In the genomic region with DNA sequence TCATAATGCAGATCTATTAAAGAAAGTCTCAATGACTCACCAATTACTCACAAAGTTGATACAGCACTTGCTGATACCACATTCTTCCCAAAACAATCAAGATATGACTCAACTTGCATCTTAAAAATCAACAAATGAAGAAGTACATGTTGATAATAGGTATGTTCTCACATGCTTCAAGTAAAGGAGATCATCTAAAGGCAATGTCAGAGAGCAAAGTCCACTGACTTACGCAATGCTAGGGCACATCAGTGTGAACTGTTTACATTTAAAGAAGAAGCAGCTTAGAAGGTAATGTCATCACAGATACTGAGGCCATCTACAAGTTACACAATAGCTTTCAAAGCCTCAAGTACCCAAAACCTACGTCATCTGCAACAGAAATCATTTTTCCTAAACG, we compare ENCODE assay signal across 18 mouse cellular contexts. TPM values are rescaled to one million over a fixed set of nuclear protein-coding genes. Genes with fewer than 3 reads are reported as not detected.
DNase-seq lines count a peak whose midpoint lies in the region; ATAC-seq and TF ChIP-seq lines count a peak whose summit lies in the region.
"Had no signal": no experiment of that assay in that cellular context is flagged by ENCODE, and none has a peak within 500 bp of the region (broad histone marks: within the 10 kb centered on the region; RNA-seq: fewer than 3 reads in every experiment).

No protein-coding gene starts in this region.

- TF ChIP-seq EP300 in lung, postnatal 0 days (IDR thresholded peaks at IDR 0.05), result peak; percentile 28; the same call in 1 of the 2 replicates

- no peaks in the 10 kb centered on the region for H3K36me3 ChIP-seq in lung, postnatal 0 days (ENCODE audit: insufficient read depth, low read length)
- no peaks in the 10 kb centered on the region for H3K36me3 ChIP-seq in hindbrain, embryonic 16.5 days (ENCODE audit: control insufficient read depth, insufficient read depth, low read length)
- H3K36me3 ChIP-seq: forebrain, embryonic 15.5 days; limb, embryonic 15.5 days had no signal

- no peak overlapping the region for H3K27ac ChIP-seq in lung, postnatal 0 days (ENCODE audit: low read length)
- no peak overlapping the region for H3K27ac ChIP-seq in hindbrain, embryonic 16.5 days (ENCODE audit: low read depth, low read length)
- H3K27ac ChIP-seq: forebrain, embryonic 15.5 days; limb, embryonic 15.5 days had no signal

- H3K4me2 ChIP-seq in lung, postnatal 0 days (replicated peaks; ENCODE audit: low read depth, low read length), result no peak overlapping the region
- H3K4me2 ChIP-seq in hindbrain, embryonic 16.5 days (ENCODE audit: low read length), result no peak overlapping the region
- H3K4me2 ChIP-seq: forebrain, embryonic 15.5 days; heart, embryonic 11.5 days; limb, embryonic 15.5 days had no signal

- H3K9me3 ChIP-seq in lung, postnatal 0 days (ENCODE audit: low read length), result no peaks in the 10 kb centered on the region
- H3K9me3 ChIP-seq in hindbrain, embryonic 16.5 days (ENCODE audit: control insufficient read depth, low read length), result no peaks in the 10 kb centered on the region
- H3K9me3 ChIP-seq: forebrain, embryonic 15.5 days; limb, embryonic 15.5 days; megakaryocyte, embryonic 14.5 days had no signal

- DNase-seq in lung, postnatal 0 days (ENCODE audit: low spot score), result peak; percentile 22
- no peak for DNase-seq in lung, adult 2 months
- peak; percentile 30 for DNase-seq in Muller cell, postnatal 12 days (ENCODE audit: inconsistent ontology term)
- peak; percentile 36 for DNase-seq in large intestine, adult 2 months (ENCODE audit: low read depth, low spot score)
- peak; percentile 68 for DNase-seq in yolk sac, embryonic 10.5 days (ENCODE audit: low spot score)
- DNase-seq in spleen, postnatal 10 days (ENCODE audit: low spot score in 2 of 2), result no peak
- DNase-seq in gastrocnemius, adult 8-10 months (ENCODE audit: low spot score in 2 of 2), result no peak
- DNase-seq: cerebellum, adult 9-11 months; gastrocnemius, postnatal 10 days; heart, postnatal 4 days; kidney, adult 18-20 months; kidney, postnatal 36 days; layer of hippocampus, postnatal 36 days had no signal

- no peaks in the 10 kb centered on the region for H3K27me3 ChIP-seq in lung, postnatal 0 days (replicated peaks; ENCODE audit: insufficient read depth, low read length)
- H3K27me3 ChIP-seq in hindbrain, embryonic 16.5 days (replicated peaks; ENCODE audit: control insufficient read depth, insufficient read depth, low read length), result no peaks in the 10 kb centered on the region
- H3K27me3 ChIP-seq: forebrain, embryonic 15.5 days; limb, embryonic 15.5 days; megakaryocyte, embryonic 14.5 days had no signal

- H3K4me3 ChIP-seq in lung, postnatal 0 days (ENCODE audit: low read depth, low read length), result no peak overlapping the region
- no peak overlapping the region for H3K4me3 ChIP-seq in lung, adult 2 months (replicated peaks; ENCODE audit: extremely low read depth, low read depth, low read length)
- H3K4me3 ChIP-seq in hindbrain, embryonic 16.5 days (ENCODE audit: low read length), result no peak overlapping the region
- H3K4me3 ChIP-seq: forebrain, embryonic 15.5 days; limb, embryonic 15.5 days; megakaryocyte, embryonic 14.5 days had no signal

- no peak for TF ChIP-seq POLR2A in lung, adult 2 months (IDR thresholded peaks at IDR 0.05; ENCODE audit: borderline replicate concordance, extremely low read depth, low read depth, low read length)

- ATAC-seq in lung, postnatal 0 days, result no peak
- ATAC-seq in hindbrain, embryonic 16.5 days, result no peak
- ATAC-seq: forebrain, embryonic 15.5 days had no signal

- 74% methylated on average over 3 of the region's 3 CpGs for WGBS in lung, postnatal 0 days
- WGBS in lung, adult 2 months, result 63% methylated on average over 3 of the region's 3 CpGs
- 42% methylated on average over 3 of the region's 3 CpGs for WGBS in large intestine, adult 2 months
- 91% methylated on average over 3 of the region's 3 CpGs for WGBS in hindbrain, embryonic 16.5 days

- H3K9ac ChIP-seq in lung, postnatal 0 days (replicated peaks; ENCODE audit: low read depth), result no peak overlapping the region
- H3K9ac ChIP-seq in hindbrain, embryonic 16.5 days (ENCODE audit: low read depth, low read length), result no peak overlapping the region
- H3K9ac ChIP-seq: forebrain, embryonic 15.5 days; limb, embryonic 15.5 days had no signal

- no peak for TF ChIP-seq CTCF in lung, postnatal 0 days (IDR thresholded peaks at IDR 0.05)
- no peak for TF ChIP-seq CTCF in lung, adult 2 months (IDR thresholded peaks at IDR 0.05; ENCODE audit: insufficient read depth, low read length)

- H3K4me1 ChIP-seq in lung, postnatal 0 days (ENCODE audit: insufficient read depth, low read depth, low read length), result no peaks in the 10 kb centered on the region
- peaks cover 5% of the 10 kb centered on the region for H3K4me1 ChIP-seq in lung, adult 2 months (ENCODE audit: control insufficient read depth, insufficient read depth, low read length)
- H3K4me1 ChIP-seq in hindbrain, embryonic 16.5 days (ENCODE audit: control insufficient read depth, insufficient read depth, low read depth, low read length), result no peaks in the 10 kb centered on the region
- H3K4me1 ChIP-seq: limb, embryonic 15.5 days had no signal

RNA-seq across cellular contexts. Expression of a gene that starts 7.0 kb away (rescaled TPM):
- polyA plus RNA-seq in lung, postnatal 0 days (2015; fragmentation: Nextera tagmentation; extraction: Ambion mirVana), result 7.6 and 10.0 TPM in 2 replicates
- polyA plus RNA-seq in lung, adult 2 months (2012; rRNA removed), result 2.4 and 5.9 TPM in 2 replicates
- polyA plus RNA-seq in large intestine, adult 2 months (2012; rRNA removed), result 2.2 and 4.6 TPM in 2 replicates
- 10 to 100 TPM; 28.7 to 38.1 (median 35.3) TPM for total RNA-seq in gastrocnemius, adult 8-10 months (2022)
- 18.2 and 21.6 TPM in 2 replicates for polyA plus RNA-seq in hindbrain, embryonic 16.5 days (2015; fragmentation: Nextera tagmentation; extraction: Ambion mirVana)

Comparison
In these comparisons a context has a peak if more than half of its experiments do, and no peak if none do; other contexts are left out.
1. DNase-seq: peak in lung, postnatal 0 days (single experiment), Muller cell, postnatal 12 days (single experiment), large intestine, adult 2 months (single experiment) and yolk sac, embryonic 10.5 days (single experiment); none in lung, adult 2 months (single experiment), spleen, postnatal 10 days (0 of 2) and gastrocnemius, adult 8-10 months (0 of 2).